Mouse (Mus musculus): Measurements from ENCODE around the gene Gsdmc3. TPM values are rescaled to one million over a fixed set of nuclear protein-coding genes. Genes with fewer than 3 reads are reported as not detected.
"Not testable (repeated sequence)": the region's sequence is repeated elsewhere in the genome, so short reads cannot be mapped to it uniquely, and the experiment has no call there.

The Gsdmc3 gene
- polyA plus RNA-seq, 1 experiment from 2014 or later, result 0.09 TPM

DNA sequence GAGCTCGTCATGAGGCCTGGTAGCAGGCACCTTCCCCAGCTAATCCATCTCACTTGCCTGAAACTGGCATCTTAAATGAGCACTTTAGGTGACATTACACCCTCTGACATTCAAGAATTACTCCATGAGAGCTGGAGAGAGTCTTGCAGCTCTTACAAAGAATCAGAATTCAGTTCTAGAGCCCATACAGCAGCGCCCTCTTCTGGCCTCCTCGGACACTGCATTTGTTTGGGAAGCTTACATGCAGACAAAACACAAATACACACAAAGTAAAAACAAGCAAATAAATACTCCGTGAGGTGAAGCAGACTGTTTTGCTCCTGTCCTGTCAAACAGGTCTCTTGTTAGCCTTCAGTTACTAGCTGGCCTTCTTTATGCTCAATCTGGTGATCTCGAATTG, 16.4 kb downstream of the Gsdmc3 start:
- ATAC-seq (ENCODE audit: borderline replicate concordance, extremely low read depth, low FRiP score, low TSS enrichment); H3K4me2 ChIP-seq; H3K4me1 ChIP-seq; H3K9ac ChIP-seq; H3K36me3 ChIP-seq; H3K4me3 ChIP-seq; H3K27ac ChIP-seq; H3K27me3 ChIP-seq; H3K9me3 ChIP-seq: not testable (repeated sequence)
- WGBS, result 39% methylated on average over 5 of the region's 5 CpGs

Other genes starting within 250 kb of the Gsdmc3 start
- gene Gsdmc2, start 33.4 kb downstream of the Gsdmc3 start, polyA plus RNA-seq (2015; fragmentation: Nextera tagmentation; extraction: Ambion mirVana), result not detected in 2 replicates
- gene Gsdmc4, start 33.7 kb upstream of the Gsdmc3 start, polyA plus RNA-seq (2015; fragmentation: Nextera tagmentation; extraction: Ambion mirVana), result not detected in 2 replicates
- 55.1 and 60.7 TPM in 2 replicates for gene Fam49b, start 181.9 kb upstream of the Gsdmc3 start, polyA plus RNA-seq (2015; fragmentation: Nextera tagmentation; extraction: Ambion mirVana)

Measured in lung, embryonic 15.5 days (tissue).